ENCODE assay signal across 8 mouse cellular contexts in genomic region chr5:134098976-134099375, GRCm38 (mm10). TPM values are rescaled to one million over a fixed set of nuclear protein-coding genes. Genes with fewer than 3 reads are reported as not detected.
DNase-seq lines count a peak whose midpoint lies in the region; ATAC-seq and TF ChIP-seq lines count a peak whose summit lies in the region.

No protein-coding gene starts in this region.

- peak overlapping the region; percentile 60 for H3K4me3 ChIP-seq in lung, adult 2 months (replicated peaks; ENCODE audit: extremely low read depth, low read depth, low read length)
- H3K4me3 ChIP-seq in heart, embryonic 10.5 days: peak overlapping the region; percentile 83
- peak overlapping the region; percentile 85 for H3K4me3 ChIP-seq in kidney, embryonic 16.5 days (ENCODE audit: low read length)
- H3K4me3 ChIP-seq in lung, embryonic 15.5 days: peak overlapping the region; percentile 73

- no peak for TF ChIP-seq CTCF in lung, adult 2 months (IDR thresholded peaks at IDR 0.05; ENCODE audit: insufficient read depth, low read length)

- H3K27me3 ChIP-seq in heart, embryonic 10.5 days (ENCODE audit: insufficient read depth, poor library complexity, severe bottlenecking): no peaks in the 10 kb centered on the region
- H3K27me3 ChIP-seq in kidney, embryonic 16.5 days (ENCODE audit: insufficient read depth, low read length): no peaks in the 10 kb centered on the region
- H3K27me3 ChIP-seq in lung, embryonic 15.5 days: no peaks in the 10 kb centered on the region

- peaks cover 6% of the 10 kb centered on the region; the same call in 1 of the 2 replicates for H3K4me1 ChIP-seq in lung, adult 2 months (ENCODE audit: control insufficient read depth, insufficient read depth, low read length)
- peaks cover 37% of the 10 kb centered on the region for H3K4me1 ChIP-seq in heart, embryonic 10.5 days
- peaks cover 30% of the 10 kb centered on the region for H3K4me1 ChIP-seq in kidney, embryonic 16.5 days (ENCODE audit: insufficient read depth, low read length)
- peaks cover 26% of the 10 kb centered on the region for H3K4me1 ChIP-seq in lung, embryonic 15.5 days

- DNase-seq in lung, adult 2 months: peak; percentile 17
- no peak for DNase-seq in lung, postnatal 25 days (ENCODE audit: low spot score)
- peak; percentile 30 for DNase-seq in brain, embryonic 18.5 days (ENCODE audit: low read depth, low spot score)
- no peak for DNase-seq in heart, embryonic 10.5 days (ENCODE audit: low spot score)
- peak; percentile 26 to 50 for DNase-seq in right cerebral cortex, postnatal 36 days (ENCODE audit: low spot score in 2 of 2)
- DNase-seq in MN1 (ENCODE audit: low spot score): no peak

- no peaks in the 10 kb centered on the region for H3K9me3 ChIP-seq in heart, embryonic 10.5 days
- no peaks in the 10 kb centered on the region for H3K9me3 ChIP-seq in kidney, embryonic 16.5 days (ENCODE audit: low read length)
- no peaks in the 10 kb centered on the region for H3K9me3 ChIP-seq in lung, embryonic 15.5 days

- no peaks in the 10 kb centered on the region for H3K36me3 ChIP-seq in heart, embryonic 10.5 days
- H3K36me3 ChIP-seq in kidney, embryonic 16.5 days (ENCODE audit: insufficient read depth, low read length): no peaks in the 10 kb centered on the region
- no peaks in the 10 kb centered on the region for H3K36me3 ChIP-seq in lung, embryonic 15.5 days

- peak overlapping the region; percentile 87 for H3K9ac ChIP-seq in kidney, embryonic 16.5 days (replicated peaks; ENCODE audit: low read length)
- H3K9ac ChIP-seq in lung, embryonic 15.5 days: peak overlapping the region; percentile 74

- peak overlapping the region; percentile 87 for H3K27ac ChIP-seq in heart, embryonic 10.5 days
- H3K27ac ChIP-seq in kidney, embryonic 16.5 days (ENCODE audit: low read length): peak overlapping the region; percentile 86
- H3K27ac ChIP-seq in lung, embryonic 15.5 days: peak overlapping the region; percentile 26; the same call in 1 of the 2 replicates

- no peak for TF ChIP-seq POLR2A in lung, adult 2 months (IDR thresholded peaks at IDR 0.05; ENCODE audit: borderline replicate concordance, extremely low read depth, low read depth, low read length)

- H3K4me2 ChIP-seq in kidney, embryonic 16.5 days (replicated peaks; ENCODE audit: low read depth, low read length): peak overlapping the region; percentile 96
- H3K4me2 ChIP-seq in lung, embryonic 15.5 days: peak overlapping the region; percentile 94

- ATAC-seq in kidney, embryonic 16.5 days (ENCODE audit: low FRiP score, low TSS enrichment): peak; percentile 49; the same call in 1 of the 2 replicates
- ATAC-seq in lung, embryonic 15.5 days (ENCODE audit: borderline replicate concordance, extremely low read depth, low FRiP score, low TSS enrichment): peak; percentile 53; the same call in 1 of the 2 replicates

- WGBS in lung, adult 2 months: 0% methylated on average over 17 of the region's 17 CpGs
- under 1% methylated on average over 16 of the region's 17 CpGs for WGBS in heart, embryonic 10.5 days
- WGBS in kidney, embryonic 16.5 days: under 1% methylated on average over 17 of the region's 17 CpGs
- WGBS in lung, embryonic 15.5 days: under 1% methylated on average over 17 of the region's 17 CpGs

RNA-seq across cellular contexts. Expression of gene Castor2, which starts 0.5 kb away (rescaled TPM):
- polyA plus RNA-seq in lung, adult 2 months (2012; rRNA removed): 6.6 and 11.2 TPM in 2 replicates
- 5.1 and 5.8 TPM in 2 replicates for polyA plus RNA-seq in heart, embryonic 10.5 days (2016; fragmentation: Nextera tagmentation; extraction: Ambion mirVana)
- polyA plus RNA-seq in kidney, embryonic 16.5 days (2015; fragmentation: Nextera tagmentation; extraction: Ambion mirVana): 14.0 and 15.2 TPM in 2 replicates
- polyA plus RNA-seq in lung, embryonic 15.5 days (2015; fragmentation: Nextera tagmentation; extraction: Ambion mirVana): 3.3 and 3.7 TPM in 2 replicates

Comparison
In these comparisons a context has a peak if more than half of its experiments do, and no peak if none do; other contexts are left out.
1. DNase-seq: peak in lung, adult 2 months (single experiment), brain, embryonic 18.5 days (single experiment) and right cerebral cortex, postnatal 36 days (2 of 2); none in lung, postnatal 25 days (single experiment), heart, embryonic 10.5 days (single experiment) and MN1 (single experiment).
2. H3K27ac ChIP-seq: peak in every context shown above with its lines; median percentile 87 in heart, embryonic 10.5 days; 86 in kidney, embryonic 16.5 days; 26 in lung, embryonic 15.5 days.
3. Peak in every context shown above with its lines, with median percentiles within 50 percentile points of each other: H3K4me3 ChIP-seq.